Mouse (Mus musculus) small intestine, adult 2 months (tissue): ENCODE measurements at regions not wholly inside any gene's neighbourhood (a gene's known extent, or its start where the extent isn't known, plus 50 kb on each side); places are given as distances from the start of the nearest gene placed in this dataset.

ENCODE experiments used
- CTCF ChIP-seq: fragments of 200-500 bp; IDR thresholded peaks from 2 replicates; pipeline ENCODE4 v1.5.1; 2012; ENCODE audit warnings: low read depth, mild to moderate bottlenecking, control low read depth, inconsistent platforms, low read length, moderate library complexity, mixed read lengths; ENCODE audit not compliant: insufficient replicate concordance, insufficient read length; ENCODE audit errors: extremely low read depth
- POLR2A ChIP-seq: fragments of 200-500 bp; IDR thresholded peaks from 2 replicates; pipeline ENCODE4 v1.6.1; 2012; ENCODE audit warnings: low read depth, mild to moderate bottlenecking, control low read depth, inconsistent platforms, low read length, moderate library complexity

DNA sequence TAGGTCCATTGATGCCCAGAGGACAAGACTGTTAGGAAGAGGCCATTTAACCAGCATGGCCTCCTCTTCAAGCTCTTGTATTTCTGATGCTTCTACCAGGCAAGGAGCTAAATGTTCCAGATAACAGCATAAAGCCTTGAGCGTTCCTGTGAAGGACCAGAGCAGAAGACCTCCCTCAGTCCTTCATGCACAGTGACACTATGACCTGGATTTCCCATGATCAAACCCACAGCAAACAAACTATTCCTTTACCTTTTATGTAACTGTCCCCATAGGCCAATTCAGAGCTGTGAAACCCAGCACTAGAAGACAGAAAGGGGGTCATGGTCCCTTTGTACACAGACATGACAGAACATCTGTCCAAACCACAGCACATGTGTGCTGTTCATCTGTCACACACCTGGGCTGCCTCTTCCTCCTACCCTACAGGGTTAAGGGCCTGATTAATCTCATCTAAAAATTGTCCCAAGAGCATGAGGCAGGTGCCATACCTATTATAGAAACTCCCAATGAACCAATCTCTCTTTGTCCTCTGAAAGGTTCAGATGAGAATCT is 123.8 kb downstream of the Psmg1 start:
- TF ChIP-seq POLR2A (no peak), CTCF (no peak)
